9 mouse cellular contexts compared by ENCODE assay signal in the genomic region with DNA sequence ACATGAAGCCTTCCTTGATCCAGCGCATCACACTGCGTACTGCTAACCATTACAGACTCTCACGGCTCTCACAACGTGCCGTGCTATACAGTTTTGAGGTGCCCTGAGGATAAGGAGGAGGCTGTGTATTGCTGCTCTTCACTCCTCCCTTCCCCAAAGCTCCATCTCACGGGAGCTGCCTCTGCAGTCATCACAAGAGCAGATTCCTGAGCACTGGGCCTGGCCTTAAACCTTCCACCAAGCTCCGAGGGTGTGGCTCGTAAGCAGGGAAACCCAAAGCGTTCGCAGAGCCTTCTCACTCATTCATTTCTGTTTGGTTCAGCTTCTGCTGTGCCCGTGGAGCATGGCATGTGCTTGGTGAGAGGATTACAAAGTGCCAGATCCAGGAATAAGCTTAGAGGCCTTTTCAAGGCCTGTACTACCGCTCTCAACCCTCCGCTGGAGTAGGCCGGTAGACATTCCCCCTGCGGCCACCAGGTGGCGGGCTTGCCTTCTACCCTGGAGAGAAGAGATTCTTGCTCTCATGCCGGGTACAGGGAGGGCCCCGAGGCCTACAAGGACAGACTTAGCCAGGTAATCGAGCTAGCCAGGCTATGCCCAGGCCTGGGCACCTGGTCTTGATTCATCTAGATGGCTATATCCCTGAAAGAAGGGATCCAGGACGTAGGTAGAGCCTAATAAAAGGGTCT. TPM values are rescaled to one million over a fixed set of nuclear protein-coding genes. Genes with fewer than 3 reads are reported as not detected.
DNase-seq lines count a peak whose midpoint lies in the region; ATAC-seq and TF ChIP-seq lines count a peak whose summit lies in the region.
"Had no signal": no experiment of that assay in that cellular context is flagged by ENCODE, and none has a peak within 500 bp of the region (broad histone marks: within the 10 kb centered on the region; RNA-seq: fewer than 3 reads in every experiment).

No protein-coding gene starts in this region.

- no peaks in the 10 kb centered on the region for H3K27me3 ChIP-seq in MEL (ENCODE audit: control insufficient read depth in 1 of 2, insufficient read depth in 2 of 2, low read length in 2 of 2)
- H3K27me3 ChIP-seq in cerebellum, adult 2 months (ENCODE audit: control insufficient read depth, insufficient read depth, low read length), result no peaks in the 10 kb centered on the region
- H3K27me3 ChIP-seq in hindbrain, embryonic 10.5 days (ENCODE audit: insufficient read depth, poor library complexity, severe bottlenecking), result no peaks in the 10 kb centered on the region
- H3K27me3 ChIP-seq in lung, embryonic 15.5 days, result no peaks in the 10 kb centered on the region

- peak; percentile 87 for DNase-seq in MEL (ENCODE audit: low read depth, low spot score)
- DNase-seq in cerebellum, adult 2 months, result peak; percentile 90 to 96
- DNase-seq in hindbrain, embryonic 10.5 days (ENCODE audit: low spot score), result peak; percentile 91
- DNase-seq in layer of hippocampus, adult 9-10 months (ENCODE audit: low spot score), result peak; percentile 94
- peak; percentile 97 for DNase-seq in ovary, postnatal 14 days (ENCODE audit: low spot score)
- DNase-seq in thymus, postnatal 10 days (ENCODE audit: low spot score in 2 of 2), result peak; percentile 85 to 94

- H3K36me3 ChIP-seq in MEL (ENCODE audit: control insufficient read depth in 1 of 2, insufficient read depth in 2 of 2, low read length in 2 of 2), result peaks cover 0 to 12% of the 10 kb centered on the region in 2 experiments; a peak in 2 of 4 replicates
- peaks cover 83% of the 10 kb centered on the region for H3K36me3 ChIP-seq in hindbrain, embryonic 10.5 days
- H3K36me3 ChIP-seq in lung, embryonic 15.5 days, result peaks cover 57% of the 10 kb centered on the region

- H3K4me1 ChIP-seq in MEL (ENCODE audit: control insufficient read depth in 1 of 2, insufficient read depth in 2 of 2, low read length in 2 of 2), result no peaks in the 10 kb centered on the region
- peaks cover 29% of the 10 kb centered on the region for H3K4me1 ChIP-seq in cerebellum, adult 2 months (ENCODE audit: control insufficient read depth, insufficient read depth, low read length)
- peaks cover 26% of the 10 kb centered on the region for H3K4me1 ChIP-seq in hindbrain, embryonic 10.5 days (replicated peaks)
- H3K4me1 ChIP-seq in lung, embryonic 15.5 days, result peaks cover 27% of the 10 kb centered on the region

- ATAC-seq in frontal cortex, adult (ENCODE audit: low TSS enrichment), result peak; percentile 90
- ATAC-seq in lung, embryonic 15.5 days (ENCODE audit: borderline replicate concordance, extremely low read depth, low FRiP score, low TSS enrichment), result peak; percentile 50

- H3K4me2 ChIP-seq in lung, embryonic 15.5 days, result no peak overlapping the region

- peak; percentile 81 to 91 (median 91) for TF ChIP-seq CTCF in MEL (IDR thresholded peaks at IDR 0.05 in 2 of 3, conservative IDR thresholded peaks at IDR 0.05 in 1 of 3; ENCODE audit: control insufficient read depth in 1 of 3, insufficient read depth in 1 of 3, low read depth in 2 of 3, low read length in 3 of 3, poor library complexity in 1 of 3, severe bottlenecking in 1 of 3)
- TF ChIP-seq CTCF in cerebellum, adult 2 months (IDR thresholded peaks at IDR 0.05; ENCODE audit: borderline replicate concordance, insufficient read depth, low read depth, low read length), result peak; percentile 96

- peak; percentile 89 for TF ChIP-seq RAD21 in MEL (IDR thresholded peaks at IDR 0.05; ENCODE audit: low read depth, low read length)

- 0 out of 2 replicates have a peak overlapping the region, but pooled peaks have one; percentile 18 for H3K27ac ChIP-seq in MEL (ENCODE audit: control insufficient read depth, low read depth, low read length)
- peak overlapping the region; percentile 90 for H3K27ac ChIP-seq in cerebellum, adult 2 months (ENCODE audit: insufficient read depth, low read length)
- H3K27ac ChIP-seq in hindbrain, embryonic 10.5 days, result peak overlapping the region; percentile 82
- H3K27ac ChIP-seq in lung, embryonic 15.5 days, result peak overlapping the region; percentile 83

- peak overlapping the region; percentile 59 for H3K9ac ChIP-seq in MEL (ENCODE audit: control insufficient read depth, low read depth, low read length, poor library complexity, severe bottlenecking)
- H3K9ac ChIP-seq in lung, embryonic 15.5 days, result peak overlapping the region; percentile 46; the same call in 1 of the 2 replicates

- TF ChIP-seq EP300 in MEL (IDR thresholded peaks at IDR 0.05; ENCODE audit: low read depth in 1 of 2, low read length in 2 of 2), result no peak

- no peak overlapping the region for H3K4me3 ChIP-seq in MEL (ENCODE audit: control insufficient read depth in 1 of 2, insufficient read depth in 1 of 2, low read depth in 2 of 2, low read length in 2 of 2)
- H3K4me3 ChIP-seq in cerebellum, adult 2 months (replicated peaks; ENCODE audit: insufficient read depth, low read depth, low read length), result peak overlapping the region; percentile 0
- H3K4me3 ChIP-seq in hindbrain, embryonic 10.5 days, result 0 out of 2 replicates have a peak overlapping the region, but pooled peaks have one; percentile 2
- H3K4me3 ChIP-seq in lung, embryonic 15.5 days, result no peak overlapping the region
- H3K4me3 ChIP-seq: myocyte had no signal

- no peak for TF ChIP-seq POLR2A in MEL (IDR thresholded peaks at IDR 0.05; ENCODE audit: control insufficient read depth in 1 of 2, insufficient read depth in 1 of 2, low read depth in 1 of 2, low read length in 2 of 2, poor library complexity in 1 of 2)
- no peak for TF ChIP-seq POLR2A in cerebellum, adult 2 months (IDR thresholded peaks at IDR 0.05; ENCODE audit: borderline replicate concordance, insufficient read depth, low read length)

- H3K9me3 ChIP-seq in MEL (replicated peaks; ENCODE audit: insufficient read depth, low read length), result no peaks in the 10 kb centered on the region
- H3K9me3 ChIP-seq in hindbrain, embryonic 10.5 days, result peaks cover 6% of the 10 kb centered on the region; the same call in 1 of the 2 replicates
- no peaks in the 10 kb centered on the region for H3K9me3 ChIP-seq in lung, embryonic 15.5 days

- H3K79me2 ChIP-seq in MEL (ENCODE audit: control insufficient read depth, insufficient read depth, low read length, poor library complexity), result no peaks in the 10 kb centered on the region; the same call in 1 of the 2 replicates

- WGBS in cerebellum, adult 2 months, result 37% methylated on average over 20 of the region's 20 CpGs
- 47% methylated on average over 20 of the region's 20 CpGs for WGBS in hindbrain, embryonic 10.5 days
- 42% methylated on average over 20 of the region's 20 CpGs for WGBS in lung, embryonic 15.5 days

TF ChIP-seq in MEL, 35 proteins besides CTCF, POLR2A, EP300 and RAD21 (continues in another document):
- TF ChIP-seq ZKSCAN1 (IDR thresholded peaks at IDR 0.05; ENCODE audit: low read depth, low read length) (no peak), GABPA (IDR thresholded peaks at IDR 0.05; ENCODE audit: low read depth, low read length) (no peak), NRF1 (IDR thresholded peaks at IDR 0.05; ENCODE audit: insufficient read depth, low read depth, low read length, poor library complexity, severe bottlenecking) (no peak), USF1 (IDR thresholded peaks at IDR 0.05; ENCODE audit: low read depth, low read length) (no peak), ZNF384 (IDR thresholded peaks at IDR 0.05; ENCODE audit: low read depth, low read length) (no peak), SIN3A (IDR thresholded peaks at IDR 0.05; ENCODE audit: low read length) (peak; percentile 71), ELF1 (IDR thresholded peaks at IDR 0.05; ENCODE audit: low read depth, low read length) (0 out of 2 replicates have a peak, but pooled peaks have one; percentile 10), MYC (IDR thresholded peaks at IDR 0.05; ENCODE audit: low read depth, low read length) (no peak), MEF2A (IDR thresholded peaks at IDR 0.05; ENCODE audit: extremely low read depth, insufficient replicate concordance, low read depth, low read length, poor library complexity, severe bottlenecking) (no peak), USF2 (IDR thresholded peaks at IDR 0.05; ENCODE audit: borderline replicate concordance in 1 of 2, insufficient read depth in 1 of 2, low read depth in 1 of 2, low read length in 2 of 2) (no peak), SMC3 (IDR thresholded peaks at IDR 0.05; ENCODE audit: low read depth, low read length) (peak; percentile 98), ZMIZ1 (IDR thresholded peaks at IDR 0.05; ENCODE audit: low read depth, low read length) (no peak)

RNA-seq across cellular contexts. Expression of a gene that starts 9.8 kb away (rescaled TPM):
- total RNA-seq in MEL (2012; rRNA removed), result 1.6 and 2.7 TPM in 2 replicates
- polyA plus RNA-seq in MEL (2012; ENCODE audit: insufficient read depth in 1 of 2, insufficient read length in 2 of 2, low read depth in 1 of 2, low replicate concordance in 2 of 2, missing spikeins in 1 of 2), result 1 to 10 TPM in 1 of 2 experiments, not detected in 1; 3.0 TPM
- 19.2 and 19.9 TPM in 2 replicates for polyA plus RNA-seq in cerebellum, adult 2 months (2012; rRNA removed)
- 41.1 and 48.7 TPM in 2 replicates for polyA plus RNA-seq in hindbrain, embryonic 10.5 days (2016; fragmentation: Nextera tagmentation; extraction: Ambion mirVana)
- polyA plus RNA-seq in lung, embryonic 15.5 days (2015; fragmentation: Nextera tagmentation; extraction: Ambion mirVana), result 27.1 and 28.5 TPM in 2 replicates

RNA-seq across cellular contexts. Expression of a gene that starts 27.4 kb away (rescaled TPM):
- total RNA-seq in MEL (2012; rRNA removed), result 73.8 and 82.7 TPM in 2 replicates
- polyA plus RNA-seq in MEL (2012; ENCODE audit: insufficient read depth in 1 of 2, insufficient read length in 2 of 2, low read depth in 1 of 2, low replicate concordance in 2 of 2, missing spikeins in 1 of 2), result 100 to 1,000 TPM; 139 to 421 TPM
- 80.5 and 83.5 TPM in 2 replicates for polyA plus RNA-seq in cerebellum, adult 2 months (2012; rRNA removed)
- polyA plus RNA-seq in hindbrain, embryonic 10.5 days (2016; fragmentation: Nextera tagmentation; extraction: Ambion mirVana), result 103 and 134 TPM in 2 replicates
- polyA plus RNA-seq in lung, embryonic 15.5 days (2015; fragmentation: Nextera tagmentation; extraction: Ambion mirVana), result 97.7 and 104 TPM in 2 replicates

RNA-seq across cellular contexts. Expression of a gene that starts 39.4 kb away (rescaled TPM):
- total RNA-seq in MEL (2012; rRNA removed), result 59.8 and 102 TPM in 2 replicates
- polyA plus RNA-seq in MEL (2012; ENCODE audit: insufficient read depth in 1 of 2, insufficient read length in 2 of 2, low read depth in 1 of 2, low replicate concordance in 2 of 2, missing spikeins in 1 of 2), result 100 to 1,000 TPM in 1 of 2 experiments, not detected in 1; 486 TPM
- 63.8 and 68.7 TPM in 2 replicates for polyA plus RNA-seq in cerebellum, adult 2 months (2012; rRNA removed)
- 168 and 176 TPM in 2 replicates for polyA plus RNA-seq in hindbrain, embryonic 10.5 days (2016; fragmentation: Nextera tagmentation; extraction: Ambion mirVana)
- 134 and 143 TPM in 2 replicates for polyA plus RNA-seq in lung, embryonic 15.5 days (2015; fragmentation: Nextera tagmentation; extraction: Ambion mirVana)

RNA-seq across cellular contexts. Expression of a gene that starts 57.4 kb away (rescaled TPM):
- total RNA-seq in MEL (2012; rRNA removed), result not detected in 2 replicates
- under 1 TPM in 1 of 2 experiments, not detected in 1; 0.17 TPM for polyA plus RNA-seq in MEL (2012; ENCODE audit: insufficient read depth in 1 of 2, insufficient read length in 2 of 2, low read depth in 1 of 2, low replicate concordance in 2 of 2, missing spikeins in 1 of 2)
- 9.2 and 9.7 TPM in 2 replicates for polyA plus RNA-seq in cerebellum, adult 2 months (2012; rRNA removed)
- 5.0 and 5.1 TPM in 2 replicates for polyA plus RNA-seq in hindbrain, embryonic 10.5 days (2016; fragmentation: Nextera tagmentation; extraction: Ambion mirVana)
- 74.8 and 81.0 TPM in 2 replicates for polyA plus RNA-seq in lung, embryonic 15.5 days (2015; fragmentation: Nextera tagmentation; extraction: Ambion mirVana)
- polyA plus RNA-seq: myocyte had no signal

Comparison
In these comparisons a context has a peak if more than half of its experiments do, and no peak if none do; other contexts are left out.
1. H3K27ac ChIP-seq: peak in every context shown above with its lines; median percentile 90 in cerebellum, adult 2 months; 83 in lung, embryonic 15.5 days; 82 in hindbrain, embryonic 10.5 days; 18 in MEL.
2. H3K4me3 ChIP-seq: peak in cerebellum, adult 2 months (single experiment) and hindbrain, embryonic 10.5 days (single experiment); none in MEL (0 of 2) and lung, embryonic 15.5 days (single experiment).
3. Peak in every context shown above with its lines, with median percentiles within 50 percentile points of each other: DNase-seq.